Mouse (Mus musculus) 416B (cell line): ENCODE results near the gene Azi2.

Experiments used
- DNase-seq: peaks from one replicate; pipeline ENCODE4 v3.0.0; 2011; ENCODE audit warnings: low read depth

Gene Azi2

DNA sequence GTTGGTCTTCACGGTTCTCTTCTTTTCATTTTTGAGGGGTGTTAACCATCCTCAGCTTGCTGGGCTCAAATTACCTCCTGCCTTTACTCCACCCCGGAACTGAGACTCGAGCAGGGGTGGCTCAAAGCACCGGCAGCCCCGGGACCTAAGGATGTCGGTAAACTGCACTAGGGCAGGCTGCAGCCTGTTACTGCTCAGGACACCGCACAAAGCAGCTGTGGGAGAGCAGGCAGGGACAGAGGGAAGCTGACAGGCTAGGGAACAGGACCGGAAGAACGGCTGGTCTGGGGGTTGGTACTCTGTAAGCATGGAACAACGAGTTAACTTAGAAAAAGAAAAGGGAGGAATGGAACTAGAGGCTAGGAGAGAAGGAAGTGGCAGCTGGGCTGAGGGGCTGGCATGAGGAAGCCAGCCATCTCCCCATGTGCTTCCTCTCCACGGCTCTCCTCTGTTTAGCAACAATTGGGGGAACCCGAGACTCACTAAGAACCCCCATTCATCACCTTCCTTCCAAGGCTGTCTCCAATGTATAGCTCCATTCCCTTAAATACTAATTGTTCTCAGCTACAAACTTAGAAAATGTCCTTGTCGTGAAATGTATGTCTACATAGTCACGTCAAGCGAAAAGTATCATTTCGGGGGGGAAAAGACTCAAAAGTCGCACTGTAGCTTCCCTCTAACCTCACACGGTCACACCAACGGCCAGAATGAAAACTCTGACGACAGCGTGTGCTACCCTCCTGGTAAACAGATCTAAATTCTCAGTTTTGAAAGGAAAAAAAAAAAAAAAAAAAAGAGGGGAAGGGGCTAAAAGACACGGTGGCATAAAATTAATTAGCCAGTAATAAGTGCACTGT lies 42.5 kb downstream of the Azi2 start:
- peak; percentile 72 for DNase-seq

DNA sequence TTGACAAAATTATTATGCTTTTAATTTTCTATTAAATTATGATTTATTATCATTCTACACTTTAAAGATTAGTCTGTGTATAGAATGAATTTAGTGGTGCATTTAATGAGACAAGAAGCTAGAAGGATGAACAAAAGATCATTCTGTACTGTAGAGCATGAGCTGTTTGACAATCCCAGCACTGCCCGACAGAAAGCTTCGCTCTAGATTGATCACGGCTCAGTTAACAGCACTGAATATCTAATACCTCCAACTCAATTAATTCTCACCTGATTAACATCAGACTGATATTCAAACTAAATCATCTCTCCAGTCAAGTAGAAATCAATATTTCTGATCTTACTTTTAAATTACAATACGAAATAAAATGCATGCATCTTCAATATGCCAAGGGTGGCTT lies 43.5 kb downstream of the Azi2 start:
- DNase-seq: no peak

DNA sequence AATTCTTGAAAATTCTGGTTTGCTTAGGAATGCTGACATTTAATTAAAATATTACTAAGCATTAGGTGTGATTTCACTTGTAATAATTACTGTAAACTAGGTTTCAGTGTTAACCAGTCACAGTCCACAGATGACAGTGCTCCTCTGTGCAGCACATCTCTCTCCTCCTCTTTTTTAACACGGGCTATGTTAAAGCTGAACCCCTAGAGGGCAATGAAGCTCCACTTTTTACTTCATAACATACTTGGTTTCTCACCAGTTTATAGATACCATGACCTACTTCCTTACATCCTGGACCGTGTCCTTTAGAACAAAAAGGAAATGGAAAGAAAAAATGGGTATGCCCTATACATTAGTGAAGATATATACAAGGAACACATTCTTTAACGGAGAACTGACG lies 59.1 kb downstream of the Azi2 start:
- DNase-seq: peak; percentile 68

DNA sequence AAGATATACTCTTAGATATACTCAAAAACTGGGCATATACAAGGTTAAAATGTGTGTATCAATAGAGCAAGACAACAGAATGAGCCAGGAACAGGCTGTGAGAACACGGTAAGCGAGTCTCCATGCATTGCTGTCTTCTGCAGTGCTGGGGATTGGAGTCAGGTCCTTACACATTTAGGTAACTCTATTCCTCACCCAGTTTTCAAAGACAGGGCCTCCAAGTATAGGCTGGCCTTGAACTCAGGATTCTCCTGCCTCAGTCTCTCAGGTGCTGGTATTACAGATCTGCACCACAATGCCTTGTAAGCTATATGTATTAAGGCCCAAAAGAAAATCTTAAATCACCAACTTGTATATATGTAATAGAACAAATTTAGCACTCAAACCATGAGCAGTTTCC lies 60.2 kb downstream of the Azi2 start:
- no peak for DNase-seq

DNA sequence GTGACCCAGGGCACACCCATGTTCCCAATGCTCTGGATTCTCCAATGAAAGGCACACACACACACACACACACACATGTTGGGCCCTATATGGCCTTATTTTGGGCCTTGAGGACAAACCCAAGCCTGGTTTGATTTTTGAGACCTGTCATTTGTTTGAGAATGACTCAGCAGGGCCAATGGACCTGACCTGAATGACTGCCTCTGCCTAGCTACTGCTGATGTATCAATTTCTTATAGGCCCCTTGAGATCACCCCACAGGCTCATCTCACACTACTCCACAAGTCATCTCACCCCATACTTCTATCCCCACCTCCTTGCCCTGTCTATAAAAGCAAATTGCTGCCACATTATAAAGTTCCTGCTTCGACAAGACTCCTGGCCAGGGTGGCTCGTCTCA lies 61.5 kb downstream of the Azi2 start:
- DNase-seq: peak; percentile 73

DNA sequence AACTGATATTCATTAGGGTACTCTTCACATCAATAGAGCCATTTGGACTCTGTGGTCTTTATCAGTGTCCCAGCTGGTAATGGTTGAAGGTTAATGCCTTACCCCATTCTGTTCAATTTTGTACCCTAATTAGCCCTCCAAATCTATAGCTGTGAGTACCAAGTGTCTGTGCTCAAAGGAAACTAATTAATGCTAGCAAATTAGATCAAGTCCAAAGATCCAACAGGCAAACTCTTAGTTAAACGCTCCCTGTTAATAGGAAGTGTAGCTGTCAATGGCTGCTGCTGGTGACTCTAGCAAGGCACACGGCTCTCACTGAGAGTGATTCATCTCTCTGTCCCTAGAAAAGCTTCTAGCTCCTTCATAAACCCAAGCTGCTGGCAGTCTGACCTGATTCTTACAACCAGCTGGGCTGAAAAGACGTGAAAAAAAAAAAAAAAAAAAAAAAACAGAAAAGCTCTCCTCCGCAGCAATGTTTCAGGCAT lies 68.3 kb downstream of the Azi2 start:
- no peak for DNase-seq

DNA sequence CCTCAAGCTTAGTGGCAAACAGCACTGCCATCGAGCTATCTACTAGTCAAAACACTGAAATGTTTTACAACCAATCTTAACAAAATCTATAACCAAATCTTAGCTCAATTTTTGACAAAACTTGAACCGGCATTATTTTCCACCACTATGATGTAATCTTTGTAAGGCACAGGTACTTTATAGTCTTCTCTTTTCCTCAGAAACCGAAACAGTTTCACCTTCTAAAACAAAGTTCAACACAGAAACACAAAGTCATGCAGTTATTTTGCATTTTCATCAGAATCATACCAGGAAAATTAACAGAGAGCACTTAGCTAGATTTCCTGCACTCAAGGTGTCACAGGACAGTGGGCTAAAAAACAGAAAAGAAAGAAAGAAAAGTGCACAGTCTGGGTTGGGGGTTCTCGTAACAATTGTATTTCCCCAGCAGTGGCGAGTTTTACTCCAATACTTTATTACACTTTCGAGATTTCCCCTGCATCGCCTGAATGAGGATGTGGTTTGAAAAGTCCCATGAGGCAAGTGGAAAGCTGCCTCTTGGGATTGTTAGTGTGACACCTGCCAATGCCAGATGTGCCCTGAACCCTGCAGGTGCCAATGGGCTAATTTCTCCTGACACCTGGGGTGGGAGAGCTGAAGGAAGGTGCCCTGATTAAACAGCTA lies 69.5 kb downstream of the Azi2 start:
- no peak for DNase-seq

DNA sequence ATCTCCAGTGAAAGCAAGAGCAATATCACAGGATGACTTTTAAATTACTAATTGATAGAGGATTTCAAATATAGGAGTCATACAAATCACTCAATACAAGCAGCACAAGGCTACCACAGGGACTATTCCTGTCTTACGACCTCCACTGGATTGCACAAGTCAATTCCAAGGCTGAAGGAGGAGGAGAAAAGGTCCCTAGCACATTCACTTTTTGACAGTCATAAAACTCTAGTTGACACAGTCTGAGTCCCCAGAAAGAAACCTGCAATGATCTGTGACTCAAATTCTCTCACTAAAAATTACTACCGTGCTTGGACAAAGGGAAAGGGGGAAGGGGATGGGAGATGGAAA lies 70.0 kb downstream of the Azi2 start:
- no peak for DNase-seq
